8 mouse cellular contexts compared by ENCODE assay signal in genomic region chr7:128004487-128005362, GRCm38 (mm10). TPM values are rescaled to one million over a fixed set of nuclear protein-coding genes. Genes with fewer than 3 reads are reported as not detected.
A peak's percentile ranks its signal among the peaks of the same experiment; 100 is the strongest.
DNase-seq lines count a peak whose midpoint lies in the region; ATAC-seq lines count a peak whose summit lies in the region.

No protein-coding gene starts in this region.

- H3K4me3 ChIP-seq in lung, embryonic 16.5 days (ENCODE audit: low read length): peak overlapping the region; percentile 28

- WGBS in lung, embryonic 16.5 days: 20% methylated on average over 35 of the region's 35 CpGs

- H3K4me2 ChIP-seq in lung, embryonic 16.5 days (ENCODE audit: low read depth, low read length): peak overlapping the region; percentile 49

- ATAC-seq in lung, embryonic 16.5 days (ENCODE audit: low read depth): peak; percentile 82
- ATAC-seq in megakaryocyte, adult 5-6 weeks (ENCODE audit: poor library complexity, severe bottlenecking): no peak
- ATAC-seq in erythroblast, adult 5-6 weeks (replicated peaks; ENCODE audit: low FRiP score, poor library complexity, severe bottlenecking): no peak

- H3K27me3 ChIP-seq in lung, embryonic 16.5 days (ENCODE audit: control insufficient read depth, insufficient read depth, low read depth, low read length): no peaks in the 10 kb centered on the region

- H3K9me3 ChIP-seq in lung, embryonic 16.5 days (ENCODE audit: control insufficient read depth, low read length): no peaks in the 10 kb centered on the region

- DNase-seq in cerebellum, postnatal 10 days: peak; percentile 38 to 40
- DNase-seq in cerebellum, postnatal 4 days (ENCODE audit: low spot score in 2 of 2): no peak
- DNase-seq in gastrocnemius, postnatal 36 days: peak; percentile 36 to 42
- peak; percentile 79 for DNase-seq in kidney, adult 18-20 months
- peak; percentile 70 for DNase-seq in thymus, postnatal 0 days (ENCODE audit: low spot score)

- peak overlapping the region; percentile 87 for H3K27ac ChIP-seq in lung, embryonic 16.5 days (ENCODE audit: low read length)

- H3K4me1 ChIP-seq in lung, embryonic 16.5 days (replicated peaks; ENCODE audit: control insufficient read depth, insufficient read depth, low read length): peaks cover 8% of the 10 kb centered on the region; the same call in 1 of the 2 replicates

- peak overlapping the region; percentile 59 for H3K9ac ChIP-seq in lung, embryonic 16.5 days (ENCODE audit: low read length)

- H3K36me3 ChIP-seq in lung, embryonic 16.5 days (ENCODE audit: control insufficient read depth, insufficient read depth, low read length): no peaks in the 10 kb centered on the region

- intact Hi-C loops in gastrocnemius, postnatal 36 days (cut with DNase I): loop anchor here (5.0 kb wide), 1 partner anchor 203 kb away; the partner anchor contains the start of gene Cox6a2

RNA-seq across cellular contexts. Expression of gene Trim72, which starts 1.0 kb away (rescaled TPM):
- 100 to 1,000 TPM; 200 to 226 TPM for total RNA-seq in gastrocnemius, postnatal 36 days (2021)
- polyA plus RNA-seq in lung, embryonic 16.5 days (2015; fragmentation: Nextera tagmentation; extraction: Ambion mirVana): 0.28 and 0.63 TPM in 2 replicates
- not detected in 2 replicates for polyA plus RNA-seq in thymus, postnatal 0 days (2015; fragmentation: Nextera tagmentation; extraction: Ambion mirVana)
- not detected in 2 replicates for total RNA-seq in megakaryocyte, adult 5-6 weeks (2015)
- not detected in 2 replicates for total RNA-seq in megakaryocyte, adult 5-6 weeks (2017)
- not detected in 2 replicates for total RNA-seq in erythroblast, adult 5-6 weeks (2015; ENCODE audit: low replicate concordance)
- not detected in 2 replicates for total RNA-seq in erythroblast, adult 5-6 weeks (2017; ENCODE audit: low replicate concordance)

RNA-seq across cellular contexts. Expression of gene Pycard, which starts 11.1 kb away (rescaled TPM):
- 1 to 10 TPM; 1.2 to 1.6 TPM for total RNA-seq in gastrocnemius, postnatal 36 days (2021)
- 37.6 and 51.2 TPM in 2 replicates for polyA plus RNA-seq in lung, embryonic 16.5 days (2015; fragmentation: Nextera tagmentation; extraction: Ambion mirVana)
- polyA plus RNA-seq in thymus, postnatal 0 days (2015; fragmentation: Nextera tagmentation; extraction: Ambion mirVana): 372 and 387 TPM in 2 replicates
- total RNA-seq in megakaryocyte, adult 5-6 weeks (2015): 251 and 323 TPM in 2 replicates
- 48.0 and 56.5 TPM in 2 replicates for total RNA-seq in megakaryocyte, adult 5-6 weeks (2017)
- 33.6 and 42.6 TPM in 2 replicates for total RNA-seq in erythroblast, adult 5-6 weeks (2015; ENCODE audit: low replicate concordance)
- total RNA-seq in erythroblast, adult 5-6 weeks (2017; ENCODE audit: low replicate concordance): 3.2 and 3.3 TPM in 2 replicates

RNA-seq across cellular contexts. Expression of gene Fus, which starts 37.5 kb away (rescaled TPM):
- total RNA-seq in gastrocnemius, postnatal 36 days (2021): 10 to 100 TPM; 60.9 to 92.2 TPM
- polyA plus RNA-seq in lung, embryonic 16.5 days (2015; fragmentation: Nextera tagmentation; extraction: Ambion mirVana): 299 and 328 TPM in 2 replicates
- 178 and 286 TPM in 2 replicates for polyA plus RNA-seq in thymus, postnatal 0 days (2015; fragmentation: Nextera tagmentation; extraction: Ambion mirVana)
- 106 and 143 TPM in 2 replicates for total RNA-seq in megakaryocyte, adult 5-6 weeks (2015)
- 31.4 and 61.8 TPM in 2 replicates for total RNA-seq in megakaryocyte, adult 5-6 weeks (2017)
- 59.6 and 159 TPM in 2 replicates for total RNA-seq in erythroblast, adult 5-6 weeks (2015; ENCODE audit: low replicate concordance)
- total RNA-seq in erythroblast, adult 5-6 weeks (2017; ENCODE audit: low replicate concordance): 19.3 and 43.4 TPM in 2 replicates

RNA-seq across cellular contexts. Expression of gene Itgam, which starts 57.7 kb away (rescaled TPM):
- total RNA-seq in gastrocnemius, postnatal 36 days (2021): 1 to 10 TPM; 1.6 TPM
- polyA plus RNA-seq in lung, embryonic 16.5 days (2015; fragmentation: Nextera tagmentation; extraction: Ambion mirVana): 1.3 and 1.6 TPM in 2 replicates
- polyA plus RNA-seq in thymus, postnatal 0 days (2015; fragmentation: Nextera tagmentation; extraction: Ambion mirVana): 1.2 and 1.4 TPM in 2 replicates
- total RNA-seq in megakaryocyte, adult 5-6 weeks (2015): 209 and 227 TPM in 2 replicates
- 286 and 332 TPM in 2 replicates for total RNA-seq in megakaryocyte, adult 5-6 weeks (2017)
- 44.6 and 47.6 TPM in 2 replicates for total RNA-seq in erythroblast, adult 5-6 weeks (2015; ENCODE audit: low replicate concordance)
- 46.6 and 54.4 TPM in 2 replicates for total RNA-seq in erythroblast, adult 5-6 weeks (2017; ENCODE audit: low replicate concordance)

RNA-seq across cellular contexts. Expression of gene Gm49368, which starts 57.8 kb away (rescaled TPM):
- under 1 TPM in 1 of 2 experiments, not detected in 1; 0.05 TPM for total RNA-seq in gastrocnemius, postnatal 36 days (2021)
- polyA plus RNA-seq in lung, embryonic 16.5 days (2015; fragmentation: Nextera tagmentation; extraction: Ambion mirVana): not detected in 2 replicates
- polyA plus RNA-seq in thymus, postnatal 0 days (2015; fragmentation: Nextera tagmentation; extraction: Ambion mirVana): not detected in 2 replicates
- total RNA-seq in megakaryocyte, adult 5-6 weeks (2015): 9.8 and 11.2 TPM in 2 replicates
- total RNA-seq in megakaryocyte, adult 5-6 weeks (2017): 0.81 and 2.3 TPM in 2 replicates
- total RNA-seq in erythroblast, adult 5-6 weeks (2015; ENCODE audit: low replicate concordance): not detected in 2 replicates
- not detected in 2 replicates for total RNA-seq in erythroblast, adult 5-6 weeks (2017; ENCODE audit: low replicate concordance)

Comparison
In these comparisons a context has a peak if more than half of its experiments do, and no peak if none do; other contexts are left out.
1. DNase-seq: peak in cerebellum, postnatal 10 days (2 of 2), gastrocnemius, postnatal 36 days (2 of 2), kidney, adult 18-20 months (single experiment) and thymus, postnatal 0 days (single experiment); none in cerebellum, postnatal 4 days (0 of 2).
2. RNA of gene Trim72, which starts 1.0 kb away (total RNA-seq): 200 to 226 TPM in gastrocnemius, postnatal 36 days; not detected in megakaryocyte, adult 5-6 weeks and not detected in erythroblast, adult 5-6 weeks; every median in the first group is over 100 times any median in the second.